Mouse (Mus musculus) lung, embryonic 15.5 days (tissue): ENCODE data around the gene Gpc3. TPM values are rescaled to one million over a fixed set of nuclear protein-coding genes. Genes with fewer than 3 reads are reported as not detected.

ENCODE experiments used
- ATAC-seq: fragments of 200-750 bp; cut with Nextera tagmentation; 2 replicates; pipeline ENCODE4 v1.8.0; 2017; ENCODE audit warnings: moderate number of reproducible peaks, borderline replicate concordance; ENCODE audit not compliant: low FRiP score, low TSS enrichment; ENCODE audit errors: extremely low read depth
- H3K27ac ChIP-seq: fragments of 300-500 bp; sonication (generic); 2 replicates; pipeline ENCODE4 v1.5.1; 2015; ENCODE audit warnings: moderate library complexity, mild to moderate bottlenecking, inconsistent platforms
- H3K27me3 ChIP-seq: fragments of 300-500 bp; sonication (generic); 2 replicates; pipeline ENCODE4 v1.6.1; 2015; ENCODE audit warnings: inconsistent platforms
- H3K36me3 ChIP-seq: fragments of 300-500 bp; sonication (generic); 2 replicates; pipeline ENCODE4 v1.6.1; 2015; ENCODE audit warnings: inconsistent platforms
- H3K4me1 ChIP-seq: fragments of 300-500 bp; sonication (generic); 2 replicates; pipeline ENCODE4 v1.6.1; 2015; ENCODE audit warnings: inconsistent platforms
- H3K4me2 ChIP-seq: fragments of 300-500 bp; sonication (generic); 2 replicates; pipeline ENCODE4 v1.6.1; 2015; ENCODE audit warnings: inconsistent platforms, mild to moderate bottlenecking, moderate library complexity
- H3K4me3 ChIP-seq: fragments of 300-500 bp; sonication (generic); 2 replicates; pipeline ENCODE4 v1.5.1; 2015; ENCODE audit warnings: mild to moderate bottlenecking, inconsistent platforms
- H3K9ac ChIP-seq: fragments of 300-500 bp; sonication (generic); 2 replicates; pipeline ENCODE4 v1.6.1; 2015; ENCODE audit warnings: inconsistent platforms
- H3K9me3 ChIP-seq: fragments of 300-500 bp; sonication (generic); 2 replicates; pipeline ENCODE4 v1.6.1; 2016; ENCODE audit warnings: inconsistent platforms
- WGBS: fragments of 180-500 bp; shearing (Covaris S2); methylation state at CpG from one replicate; pipeline ENCODE4 v1.1.7; 2015; 5-methylcytosine and 5-hydroxymethylcytosine counted together
- polyA plus RNA-seq: library from polyadenylated mRNA; unstranded; fragments of >200 nt; fragmentation: Nextera tagmentation; extraction: Ambion mirVana; gene quantifications from 2 replicates; pipeline ENCODE4 v1.2.1, GENCODE M21; 2015

The Gpc3 gene
- polyA plus RNA-seq, 1 experiment from 2014 or later = 436 TPM

- Histone ChIP-seq H3K4me3 (no peak overlapping the region), H3K4me1 (peaks cover 10% of the 10 kb centered on the region), H3K36me3 (no peaks in the 10 kb centered on the region), H3K4me2 (no peak overlapping the region), H3K27me3 (no peaks in the 10 kb centered on the region), H3K27ac (peak overlapping the region; percentile 3; the same call in 1 of the 2 replicates), H3K9ac (no peak overlapping the region), H3K9me3 (no peaks in the 10 kb centered on the region)
- ATAC-seq = no peak
- WGBS = 24% methylated on average over 5 of the region's 5 CpGs
Measured at GRCm38 (mm10) chrX:52455074-52455588, 158.6 kb downstream of the Gpc3 start.

GRCm38 (mm10) chrX:52453445-52454182 is 160.1 kb downstream of the Gpc3 start:
- Histone ChIP-seq H3K4me1 (peaks cover 10% of the 10 kb centered on the region), H3K36me3 (no peaks in the 10 kb centered on the region), H3K4me3 (no peak overlapping the region), H3K9ac (no peak overlapping the region), H3K9me3 (no peaks in the 10 kb centered on the region), H3K4me2 (peak overlapping the region; percentile 43), H3K27me3 (no peaks in the 10 kb centered on the region), H3K27ac (no peak overlapping the region)
- 19% methylated on average over 6 of the region's 6 CpGs for WGBS
- no peak for ATAC-seq

GRCm38 (mm10) chrX:52449177-52449576 is 164.6 kb downstream of the Gpc3 start:
- no peak overlapping the region for H3K4me3 ChIP-seq
- H3K27me3 ChIP-seq = no peaks in the 10 kb centered on the region
- no peaks in the 10 kb centered on the region for H3K4me1 ChIP-seq
- 54% methylated on average over 2 of the region's 2 CpGs for WGBS
- no peak overlapping the region for H3K27ac ChIP-seq
- no peaks in the 10 kb centered on the region for H3K9me3 ChIP-seq
- H3K9ac ChIP-seq = no peak overlapping the region
- no peak for ATAC-seq
- H3K4me2 ChIP-seq = no peak overlapping the region
- H3K36me3 ChIP-seq = no peaks in the 10 kb centered on the region

GRCm38 (mm10) chrX:52448496-52448895 is 165.3 kb downstream of the Gpc3 start:
- WGBS = 34% methylated on average over 3 of the region's 3 CpGs
- no peak for ATAC-seq
- H3K27me3 ChIP-seq = no peaks in the 10 kb centered on the region
- H3K4me2 ChIP-seq = no peak overlapping the region
- H3K4me3 ChIP-seq = no peak overlapping the region
- H3K9ac ChIP-seq = no peak overlapping the region
- H3K36me3 ChIP-seq = no peaks in the 10 kb centered on the region
- no peaks in the 10 kb centered on the region for H3K4me1 ChIP-seq
- no peak overlapping the region for H3K27ac ChIP-seq
- H3K9me3 ChIP-seq = no peaks in the 10 kb centered on the region

GRCm38 (mm10) chrX:52446530-52446929 is 167.2 kb downstream of the Gpc3 start:
- no peaks in the 10 kb centered on the region for H3K4me1 ChIP-seq
- H3K9ac ChIP-seq = no peak overlapping the region
- H3K27ac ChIP-seq = no peak overlapping the region
- no peaks in the 10 kb centered on the region for H3K36me3 ChIP-seq
- no peak overlapping the region for H3K4me2 ChIP-seq
- 41% methylated on average over 3 of the region's 3 CpGs for WGBS
- no peak overlapping the region for H3K4me3 ChIP-seq
- no peaks in the 10 kb centered on the region for H3K27me3 ChIP-seq
- no peaks in the 10 kb centered on the region for H3K9me3 ChIP-seq
- ATAC-seq = no peak

- no peak overlapping the region for H3K4me2 ChIP-seq
- H3K27me3 ChIP-seq = no peaks in the 10 kb centered on the region
- H3K9me3 ChIP-seq = no peaks in the 10 kb centered on the region
- H3K4me3 ChIP-seq = no peak overlapping the region
- 49% methylated on average over 2 of the region's 2 CpGs for WGBS
- H3K36me3 ChIP-seq = no peaks in the 10 kb centered on the region
- no peaks in the 10 kb centered on the region for H3K4me1 ChIP-seq
- no peak overlapping the region for H3K27ac ChIP-seq
- no peak for ATAC-seq
- H3K9ac ChIP-seq = no peak overlapping the region
Measured at GRCm38 (mm10) chrX:52444977-52445376, 168.8 kb downstream of the Gpc3 start.

GRCm38 (mm10) chrX:52441798-52442197 is 172.0 kb downstream of the Gpc3 start:
- Histone ChIP-seq H3K27me3 (no peaks in the 10 kb centered on the region), H3K4me2 (no peak overlapping the region), H3K4me3 (no peak overlapping the region), H3K36me3 (no peaks in the 10 kb centered on the region), H3K9ac (no peak overlapping the region), H3K9me3 (no peaks in the 10 kb centered on the region), H3K27ac (no peak overlapping the region), H3K4me1 (no peaks in the 10 kb centered on the region)
- 55% methylated on average over 3 of the region's 3 CpGs for WGBS
- ATAC-seq = no peak

- no peak overlapping the region for H3K9ac ChIP-seq
- H3K4me3 ChIP-seq = no peak overlapping the region
- H3K36me3 ChIP-seq = no peaks in the 10 kb centered on the region
- H3K9me3 ChIP-seq = no peaks in the 10 kb centered on the region
- H3K4me2 ChIP-seq = no peak overlapping the region
- H3K4me1 ChIP-seq = no peaks in the 10 kb centered on the region
- 38% methylated on average over 5 of the region's 5 CpGs for WGBS
- no peak for ATAC-seq
- H3K27ac ChIP-seq = no peak overlapping the region
- no peaks in the 10 kb centered on the region for H3K27me3 ChIP-seq
Measured at GRCm38 (mm10) chrX:52439421-52439820, 174.3 kb downstream of the Gpc3 start.

- Histone ChIP-seq H3K9me3 (no peaks in the 10 kb centered on the region), H3K4me2 (no peak overlapping the region), H3K27me3 (no peaks in the 10 kb centered on the region), H3K36me3 (no peaks in the 10 kb centered on the region), H3K4me1 (no peaks in the 10 kb centered on the region), H3K4me3 (no peak overlapping the region), H3K27ac (no peak overlapping the region), H3K9ac (no peak overlapping the region)
- 78% methylated on average over 5 of the region's 5 CpGs for WGBS
- no peak for ATAC-seq
Measured at GRCm38 (mm10) chrX:52425605-52426004, 188.1 kb downstream of the Gpc3 start.

- H3K9me3 ChIP-seq = no peaks in the 10 kb centered on the region
- no peaks in the 10 kb centered on the region for H3K36me3 ChIP-seq
- WGBS = 64% methylated on average over 3 of the region's 3 CpGs
- no peak for ATAC-seq
- no peak overlapping the region for H3K9ac ChIP-seq
- no peaks in the 10 kb centered on the region for H3K27me3 ChIP-seq
- H3K4me3 ChIP-seq = no peak overlapping the region
- no peak overlapping the region for H3K27ac ChIP-seq
- no peaks in the 10 kb centered on the region for H3K4me1 ChIP-seq
- H3K4me2 ChIP-seq = no peak overlapping the region
Measured at GRCm38 (mm10) chrX:52419850-52420249, 193.9 kb downstream of the Gpc3 start.

- WGBS = 76% methylated on average over 3 of the region's 3 CpGs
- H3K4me3 ChIP-seq = no peak overlapping the region
Measured at GRCm38 (mm10) chrX:52412936-52413335, 200.8 kb downstream of the Gpc3 start.

GRCm38 (mm10) chrX:52401188-52401587 is 212.6 kb downstream of the Gpc3 start:
- Histone ChIP-seq H3K4me3 (no peak overlapping the region), H3K4me1 (no peaks in the 10 kb centered on the region), H3K36me3 (no peaks in the 10 kb centered on the region), H3K27me3 (no peaks in the 10 kb centered on the region), H3K9me3 (no peaks in the 10 kb centered on the region), H3K4me2 (no peak overlapping the region), H3K27ac (no peak overlapping the region), H3K9ac (no peak overlapping the region)
- no peak for ATAC-seq
- WGBS = 97% methylated on average over 2 of the region's 2 CpGs

More at GRCm38 (mm10) chrX:52412936-52413335, 200.8 kb downstream of the Gpc3 start:
- Histone ChIP-seq H3K36me3 (no peaks in the 10 kb centered on the region), H3K4me2 (no peak overlapping the region), H3K27me3 (no peaks in the 10 kb centered on the region), H3K4me1 (no peaks in the 10 kb centered on the region), H3K9ac (no peak overlapping the region), H3K27ac (no peak overlapping the region), H3K9me3 (no peaks in the 10 kb centered on the region)
- ATAC-seq = no peak
